Mouse (Mus musculus) c-Kit-positive CD71-negative TER-119-negative erythroid progenitor cells, embryonic 14.5 days (primary cell): ENCODE results near the gene Klra3.
"Not testable (repeated sequence)": the region's sequence is repeated elsewhere in the genome, so short reads cannot be mapped to it uniquely, and the experiment has no call there.

ENCODE experiments used
- DNase-seq: peaks from one replicate; pipeline ENCODE4 v3.0.0-alpha.2; 2013; ENCODE audit warnings: low read depth

The Klra3 gene

GRCm38 (mm10) chr6:130337411-130337810 lies at the start of gene Klra3:
Klra3 (minus strand) TSS chr6:130337574.
- DNase-seq, result no peak

- DNase-seq, result no peak
Measured at GRCm38 (mm10) chr6:130386750-130387149, 49.4 kb upstream of the Klra3 start, which contains the start of gene Klra1. Klra1 (minus strand) TSS chr6:130386874.

- DNase-seq, result no peak
Measured at GRCm38 (mm10) chr6:130385803-130386202, 48.4 kb upstream of the Klra3 start.

GRCm38 (mm10) chr6:130382375-130382774 lies 45.0 kb upstream of the Klra3 start:
- DNase-seq, result no peak

GRCm38 (mm10) chr6:130345381-130345780 lies 8.0 kb upstream of the Klra3 start:
- not testable (repeated sequence) for DNase-seq

- DNase-seq, result not testable (repeated sequence)
Measured at GRCm38 (mm10) chr6:130341973-130342372, 4.6 kb upstream of the Klra3 start.

- no peak for DNase-seq
Measured at GRCm38 (mm10) chr6:130287984-130288649, 49.3 kb downstream of the Klra3 start.

- not testable (repeated sequence) for DNase-seq
Measured at GRCm38 (mm10) chr6:130281828-130282227, 55.5 kb downstream of the Klra3 start, which contains the start of gene Klra10. Klra10 (minus strand) TSS chr6:130281928.
